Mouse (Mus musculus): ENCODE results near the gene Olfr155.

Olfr155 gene

GRCm38 (mm10) chr4:43851265-43851664, at the start of gene Olfr155:
Gene Olfr155, plus strand, starts transcription at chr4:43851565.
- no peak for DNase-seq

DNA sequence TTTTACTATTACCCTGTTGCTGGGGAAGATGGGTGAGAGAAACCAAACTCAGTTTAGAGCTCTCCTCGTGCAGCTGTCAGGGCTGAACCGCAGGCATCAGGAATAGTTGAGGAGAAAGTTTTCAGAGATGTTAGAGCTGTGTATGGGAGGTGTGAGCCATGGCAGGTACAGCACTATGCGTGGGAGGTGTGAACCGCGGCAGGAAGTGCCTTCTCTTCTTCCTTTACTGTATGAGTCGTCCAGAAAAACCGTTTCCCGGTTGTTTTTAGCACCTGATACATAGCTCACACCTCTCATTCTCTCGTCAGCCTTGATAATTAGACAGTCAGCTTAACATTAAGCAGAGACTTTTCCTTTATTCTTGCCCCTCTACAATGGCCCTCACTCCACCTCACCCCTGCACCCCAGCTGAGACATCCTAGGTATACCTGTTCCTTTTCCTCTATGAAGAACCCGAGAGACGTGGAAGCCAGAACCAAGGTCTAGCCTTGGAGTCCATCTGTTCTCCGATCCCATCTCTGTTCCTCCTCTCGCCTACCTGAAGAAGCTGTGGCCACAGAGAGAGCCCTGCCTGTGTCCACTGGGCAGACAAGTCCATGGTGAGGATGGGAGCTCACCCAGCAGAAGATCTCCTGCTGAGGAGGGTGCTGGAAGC, 28.3 kb upstream of the Olfr155 start:
- DNase-seq, result no peak

- peak; percentile 58 for DNase-seq
Observed at GRCm38 (mm10) chr4:43823845-43824337, 27.5 kb upstream of the Olfr155 start, which contains the start of gene Olfr156. Gene Olfr156, minus strand, starts transcription at chr4:43823895.

- DNase-seq, result no peak
Observed at GRCm38 (mm10) chr4:43828806-43829205, 22.6 kb upstream of the Olfr155 start.

DNA sequence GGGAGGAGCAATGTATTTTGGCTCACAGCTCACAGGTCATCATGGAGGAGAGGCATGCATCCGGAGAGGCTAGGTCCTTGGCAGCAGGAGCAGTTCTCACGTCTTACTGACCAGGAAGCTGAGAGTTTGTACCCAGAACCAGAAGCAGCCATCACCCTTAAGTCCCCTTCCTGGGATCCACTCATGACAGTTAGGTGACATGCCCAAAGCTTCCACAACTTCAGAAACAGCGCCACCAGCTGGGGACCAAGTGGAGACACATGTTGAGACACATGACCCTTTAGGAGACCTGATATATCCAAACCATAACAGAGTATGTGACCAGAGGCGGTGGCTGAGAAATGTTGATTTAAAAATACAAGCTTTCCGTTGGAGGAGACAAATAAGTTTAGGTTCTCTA, 19.3 kb upstream of the Olfr155 start:
- DNase-seq, result no peak

- no peak for DNase-seq
Observed at GRCm38 (mm10) chr4:43833752-43834151, 17.6 kb upstream of the Olfr155 start.

- no peak for DNase-seq
Observed at GRCm38 (mm10) chr4:43834749-43835148, 16.6 kb upstream of the Olfr155 start.

DNA sequence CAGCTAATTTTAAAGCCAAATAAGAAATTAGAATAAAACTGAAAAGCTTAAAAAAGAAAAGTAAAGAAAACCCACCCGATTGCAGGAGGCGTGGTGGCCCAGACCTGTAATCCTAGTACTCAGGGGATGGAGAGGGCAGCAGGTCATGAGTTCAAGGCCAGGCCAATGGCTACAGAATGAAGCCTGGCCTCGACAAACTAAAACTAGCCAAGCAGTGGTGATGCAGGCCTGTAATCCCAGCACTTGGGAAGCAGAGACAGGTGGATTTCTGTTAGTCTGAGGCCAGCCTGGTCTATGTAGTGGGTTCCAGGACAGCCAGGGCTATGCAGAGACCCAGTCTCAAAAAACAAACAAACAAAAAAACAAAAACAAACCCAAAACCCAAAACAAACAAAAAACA, 13.0 kb upstream of the Olfr155 start:
- no peak for DNase-seq

DNA sequence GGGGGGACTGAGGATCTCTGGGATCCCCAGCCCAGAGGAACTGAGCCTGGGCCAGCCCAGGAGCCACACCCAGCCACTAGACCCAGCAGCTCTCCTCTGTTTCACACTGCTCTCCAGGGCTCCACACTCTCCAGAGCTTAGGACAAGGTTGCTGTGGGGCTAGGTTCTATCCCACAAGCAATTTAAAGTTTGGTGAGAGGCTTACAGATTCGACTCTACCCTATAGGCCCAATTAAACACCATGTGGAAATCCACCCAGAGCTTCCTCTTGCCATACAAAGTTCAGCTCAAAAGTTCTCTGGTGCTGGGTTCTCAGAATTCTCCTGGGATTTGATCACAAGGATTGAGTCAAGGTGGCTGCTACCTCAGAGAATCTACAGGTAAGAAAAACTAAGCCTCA, 11.3 kb upstream of the Olfr155 start, which contains the start of gene Olfr157:
Gene Olfr157, minus strand, starts transcription at position 101 of the 400 bp plus-strand sequence.
- DNase-seq, result no peak

DNA sequence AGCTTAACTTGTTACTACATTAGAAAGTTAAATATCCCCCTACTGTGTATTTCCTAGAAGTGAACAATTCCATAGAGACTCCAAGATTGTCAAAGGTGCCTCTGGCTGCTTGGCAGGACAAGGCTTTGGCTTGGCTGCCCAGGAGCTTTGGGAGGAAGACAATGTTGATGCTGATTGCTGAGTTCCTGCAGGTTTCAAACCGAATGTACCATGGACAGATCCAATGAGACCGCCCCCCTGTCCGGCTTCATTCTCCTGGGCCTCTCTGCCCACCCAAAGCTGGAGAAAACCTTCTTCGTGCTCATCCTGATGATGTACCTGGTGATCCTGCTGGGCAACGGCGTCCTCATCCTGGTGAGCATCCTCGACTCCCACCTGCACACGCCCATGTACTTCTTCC, 2.7 kb downstream of the Olfr155 start:
- DNase-seq, result no peak

DNA sequence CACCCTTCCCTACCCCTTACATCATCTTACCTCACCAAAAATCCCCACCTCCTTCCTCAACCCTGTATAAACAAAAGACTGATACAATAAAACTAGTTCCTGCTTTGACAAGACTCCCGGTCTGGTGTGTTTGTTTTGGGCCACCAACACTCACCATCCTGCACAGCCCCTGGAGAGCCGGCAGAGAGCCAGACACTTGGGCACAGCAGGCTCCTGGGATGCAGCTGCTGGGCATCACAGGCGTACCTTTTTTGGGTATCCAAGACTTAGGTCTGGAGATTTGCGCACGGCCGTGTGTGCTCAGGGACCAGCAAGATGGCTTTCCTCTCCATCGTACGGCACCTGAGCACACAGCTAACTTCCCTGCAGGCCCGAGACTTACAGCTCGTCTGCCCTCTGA, 8.5 kb downstream of the Olfr155 start:
- DNase-seq, result no peak

DNA sequence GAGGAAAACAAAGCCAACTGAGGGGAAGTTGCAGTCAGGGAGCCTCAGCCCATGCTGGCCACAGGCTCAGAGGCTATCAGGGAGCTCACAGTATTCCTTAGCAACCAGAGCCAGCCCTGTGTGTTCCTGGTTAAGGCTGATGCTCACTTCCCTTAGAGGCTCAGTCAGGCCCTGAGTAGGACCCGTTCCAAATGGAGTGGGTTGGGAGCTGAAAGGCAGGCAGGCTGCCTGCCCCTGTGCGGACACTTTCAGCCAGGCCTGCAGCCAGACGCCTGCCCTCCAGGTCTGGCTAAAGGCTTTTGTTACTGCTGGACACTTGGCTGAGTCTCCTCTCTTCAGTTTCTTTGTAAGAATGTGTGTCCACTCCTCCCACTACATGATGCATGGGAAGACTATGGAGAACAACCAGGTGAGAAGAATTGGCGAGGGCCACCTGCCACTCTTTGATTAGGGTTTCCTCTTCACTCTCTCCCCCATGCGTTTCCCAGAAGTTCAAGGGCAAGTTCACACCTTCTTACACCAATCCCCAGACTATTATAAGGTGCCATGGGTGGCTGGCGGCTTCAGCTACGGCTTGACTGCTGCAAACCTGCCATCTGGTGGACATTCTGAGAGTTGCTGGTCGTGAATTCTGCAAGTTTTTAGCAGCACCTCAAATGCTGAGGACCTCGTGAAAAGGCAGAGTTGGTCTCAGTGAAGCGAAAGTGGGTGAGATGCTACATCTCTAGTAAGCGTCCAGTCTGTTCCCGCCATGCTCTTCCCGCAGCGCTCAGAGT, 9.6 kb downstream of the Olfr155 start:
- peak; percentile 84 for DNase-seq

GRCm38 (mm10) chr4:43863298-43863697, 11.9 kb downstream of the Olfr155 start:
- DNase-seq, result no peak

DNA sequence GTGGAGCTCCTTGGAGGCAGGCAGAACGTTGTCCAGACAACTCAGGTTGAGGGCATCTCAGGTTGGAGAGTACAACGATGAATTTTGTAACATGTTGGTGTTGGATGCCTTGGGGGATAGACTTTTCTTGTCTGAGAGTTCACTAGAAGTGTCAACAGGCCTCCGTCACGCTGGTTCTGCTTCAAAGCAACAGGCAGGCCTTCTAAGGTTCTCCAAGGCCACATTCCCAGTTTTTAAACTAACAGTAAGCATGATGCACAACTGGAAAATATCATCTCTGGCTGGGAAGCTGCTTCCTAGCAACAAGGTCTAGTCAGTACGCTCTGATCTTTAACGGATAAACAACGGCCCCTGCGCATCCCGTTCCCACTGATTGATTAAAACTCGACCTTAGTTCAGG, 18.5 kb downstream of the Olfr155 start:
- DNase-seq, result peak; percentile 52

GRCm38 (mm10) chr4:43874501-43874900, 23.1 kb downstream of the Olfr155 start:
- no peak for DNase-seq

- peak; percentile 91 for DNase-seq
Observed at GRCm38 (mm10) chr4:43875160-43875918, 24.0 kb downstream of the Olfr155 start, which contains the start of gene Reck. Gene Reck, plus strand, starts transcription at chr4:43875530.

DNA sequence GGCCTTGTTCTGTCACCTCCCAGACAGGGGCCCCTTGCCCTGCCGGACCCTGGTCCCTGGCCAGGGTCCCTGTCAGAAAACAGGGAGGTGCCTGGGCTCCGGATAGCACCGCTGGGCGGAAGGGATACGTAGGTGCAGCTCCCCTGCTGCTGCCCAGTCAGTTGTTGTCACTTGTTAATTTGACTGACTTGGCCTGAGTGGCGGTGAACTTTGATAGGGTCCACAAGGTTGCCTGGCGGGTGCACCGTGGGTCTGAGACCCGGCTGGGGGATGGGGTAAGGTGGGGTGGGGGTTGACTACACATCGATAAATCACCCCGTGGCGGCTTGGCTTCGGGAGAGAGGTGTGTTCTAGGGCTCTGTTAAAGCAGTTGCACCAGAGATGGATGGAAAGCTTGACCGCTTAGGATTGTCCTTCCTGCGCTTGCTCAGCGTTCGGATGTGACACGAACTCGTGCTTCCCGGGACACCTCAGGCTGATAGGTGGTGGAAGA, 24.6 kb downstream of the Olfr155 start:
- DNase-seq, result peak; percentile 19

DNA sequence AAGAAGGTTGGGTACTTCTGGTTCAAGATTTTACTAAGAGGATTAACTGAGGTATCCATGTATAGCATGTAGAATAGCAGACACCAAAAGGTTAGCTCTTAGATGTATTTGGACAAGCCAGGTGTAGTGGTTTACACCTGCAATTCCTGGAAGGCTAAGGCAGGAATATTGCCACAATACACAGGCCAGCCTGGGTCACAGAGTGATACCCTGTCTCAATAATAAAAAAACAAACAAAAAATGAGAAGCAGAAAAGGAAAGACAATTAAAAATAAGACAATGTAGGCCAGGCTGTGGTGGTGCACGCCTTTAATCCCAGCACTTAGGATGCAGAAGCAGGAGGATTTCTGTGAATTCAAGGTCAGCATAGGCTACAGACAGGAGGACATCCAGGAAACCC, 25.9 kb downstream of the Olfr155 start:
- DNase-seq, result no peak

GRCm38 (mm10) chr4:43878121-43878776, 26.9 kb downstream of the Olfr155 start:
- DNase-seq, result peak; percentile 55

GRCm38 (mm10) chr4:43879566-43879965, 28.2 kb downstream of the Olfr155 start:
- no peak for DNase-seq

DNA sequence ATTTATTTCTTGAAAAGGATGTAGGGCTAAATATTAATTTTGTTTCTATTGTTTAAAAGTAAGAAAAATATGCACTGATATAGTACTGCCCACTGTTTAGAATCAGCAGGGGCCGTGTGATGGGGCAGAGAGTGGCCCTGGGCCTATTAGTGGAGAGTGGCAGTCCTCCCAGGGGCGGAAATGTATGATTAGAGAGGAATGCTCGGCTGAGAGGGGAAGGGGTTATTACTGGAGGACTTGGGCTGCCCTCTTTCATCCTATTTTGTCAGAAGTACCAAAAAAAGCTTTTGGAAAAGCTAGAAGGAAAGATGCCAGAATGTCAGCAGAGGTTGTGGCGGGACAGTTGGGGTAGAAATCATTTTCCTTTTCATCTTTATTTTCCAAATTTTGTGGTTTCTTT, 32.8 kb downstream of the Olfr155 start:
- DNase-seq, result no peak

DNA sequence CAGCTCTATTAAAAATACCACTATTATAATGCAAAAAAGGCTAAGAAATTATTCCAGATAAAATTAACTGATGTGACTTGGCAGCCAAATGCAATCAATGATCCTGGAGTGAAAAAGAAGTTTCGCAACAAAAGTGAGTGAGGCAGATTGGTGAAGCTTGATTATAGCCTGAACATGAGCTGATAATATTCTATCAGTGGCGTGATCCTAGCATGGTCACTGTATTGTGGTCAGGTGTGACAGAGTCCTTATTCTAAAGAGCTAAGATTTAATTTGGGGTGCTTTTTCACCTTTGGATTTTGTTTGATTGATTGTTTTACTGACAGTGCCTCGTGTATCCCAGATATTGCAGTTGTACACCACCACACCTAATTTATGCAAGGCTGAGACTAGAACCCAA, 39.9 kb downstream of the Olfr155 start:
- no peak for DNase-seq

GRCm38 (mm10) chr4:43897209-43897608, 45.8 kb downstream of the Olfr155 start:
- DNase-seq, result no peak

All from lung, postnatal 36 days (tissue).